Mouse (Mus musculus): ENCODE data around the gene Naa15. TPM values are rescaled to one million over a fixed set of nuclear protein-coding genes. Genes with fewer than 3 reads are reported as not detected.
A peak's percentile ranks its signal among the peaks of the same experiment; 100 is the strongest.

Gene Naa15
- polyA plus RNA-seq, 1 experiment from 2014 or later, result 46.3 TPM

GRCm38 (mm10) chr3:51495646-51496045 is 80.7 kb downstream of the Naa15 start:
- H3K9ac ChIP-seq, result no peak overlapping the region
- no peaks in the 10 kb centered on the region for H3K9me3 ChIP-seq
- H3K4me3 ChIP-seq, result no peak overlapping the region
- peaks cover 16% of the 10 kb centered on the region; the same call in 1 of the 2 replicates for H3K36me3 ChIP-seq
- WGBS, result 92% methylated on average over 9 of the region's 9 CpGs
- H3K4me1 ChIP-seq, result peaks cover 15% of the 10 kb centered on the region
- no peak overlapping the region for H3K4me2 ChIP-seq
- H3K27ac ChIP-seq, result no peak overlapping the region
- ATAC-seq (ENCODE audit: borderline replicate concordance, extremely low read depth, low FRiP score, low TSS enrichment), result no peak
- H3K27me3 ChIP-seq, result no peaks in the 10 kb centered on the region

GRCm38 (mm10) chr3:51497978-51498377 is 83.0 kb downstream of the Naa15 start:
- WGBS, result 87% methylated on average over 1 of the region's 1 CpGs
- no peak overlapping the region for H3K9ac ChIP-seq
- H3K4me1 ChIP-seq, result peaks cover 12% of the 10 kb centered on the region
- no peak overlapping the region for H3K4me3 ChIP-seq
- H3K4me2 ChIP-seq, result no peak overlapping the region
- peaks cover 15% of the 10 kb centered on the region; the same call in 1 of the 2 replicates for H3K36me3 ChIP-seq
- no peaks in the 10 kb centered on the region for H3K9me3 ChIP-seq
- no peaks in the 10 kb centered on the region for H3K27me3 ChIP-seq
- ATAC-seq (ENCODE audit: borderline replicate concordance, extremely low read depth, low FRiP score, low TSS enrichment), result no peak
- H3K27ac ChIP-seq, result no peak overlapping the region

- Histone ChIP-seq H3K9me3 (no peaks in the 10 kb centered on the region), H3K4me2 (no peak overlapping the region), H3K36me3 (peaks cover 8% of the 10 kb centered on the region; the same call in 1 of the 2 replicates), H3K4me3 (no peak overlapping the region), H3K4me1 (peaks cover 5% of the 10 kb centered on the region), H3K27me3 (no peaks in the 10 kb centered on the region), H3K27ac (no peak overlapping the region), H3K9ac (no peak overlapping the region)
- no peak for ATAC-seq (ENCODE audit: borderline replicate concordance, extremely low read depth, low FRiP score, low TSS enrichment)
- 47% methylated on average over 5 of the region's 5 CpGs for WGBS
These were observed 83.7 kb downstream of the Naa15 start for GRCm38 (mm10) chr3:51498659-51499058.

GRCm38 (mm10) chr3:51499876-51500275 is 84.9 kb downstream of the Naa15 start:
- no peak overlapping the region for H3K27ac ChIP-seq
- no peak for ATAC-seq (ENCODE audit: borderline replicate concordance, extremely low read depth, low FRiP score, low TSS enrichment)
- H3K4me3 ChIP-seq, result no peak overlapping the region
- no peak overlapping the region for H3K9ac ChIP-seq
- WGBS, result 84% methylated on average over 4 of the region's 4 CpGs
- H3K9me3 ChIP-seq, result no peaks in the 10 kb centered on the region
- H3K4me2 ChIP-seq, result no peak overlapping the region
- peaks cover 4% of the 10 kb centered on the region; the same call in 1 of the 2 replicates for H3K36me3 ChIP-seq
- no peaks in the 10 kb centered on the region for H3K4me1 ChIP-seq
- H3K27me3 ChIP-seq, result no peaks in the 10 kb centered on the region

- no peak overlapping the region for H3K4me3 ChIP-seq
- WGBS, result 77% methylated on average over 11 of the region's 11 CpGs
- H3K27ac ChIP-seq, result no peak overlapping the region
- no peaks in the 10 kb centered on the region for H3K27me3 ChIP-seq
- no peaks in the 10 kb centered on the region for H3K36me3 ChIP-seq
- no peak overlapping the region for H3K9ac ChIP-seq
- H3K4me2 ChIP-seq, result no peak overlapping the region
- no peak for ATAC-seq (ENCODE audit: borderline replicate concordance, extremely low read depth, low FRiP score, low TSS enrichment)
- H3K4me1 ChIP-seq, result no peaks in the 10 kb centered on the region
- H3K9me3 ChIP-seq, result no peaks in the 10 kb centered on the region
These were observed 89.5 kb downstream of the Naa15 start for GRCm38 (mm10) chr3:51504385-51504952.

DNA sequence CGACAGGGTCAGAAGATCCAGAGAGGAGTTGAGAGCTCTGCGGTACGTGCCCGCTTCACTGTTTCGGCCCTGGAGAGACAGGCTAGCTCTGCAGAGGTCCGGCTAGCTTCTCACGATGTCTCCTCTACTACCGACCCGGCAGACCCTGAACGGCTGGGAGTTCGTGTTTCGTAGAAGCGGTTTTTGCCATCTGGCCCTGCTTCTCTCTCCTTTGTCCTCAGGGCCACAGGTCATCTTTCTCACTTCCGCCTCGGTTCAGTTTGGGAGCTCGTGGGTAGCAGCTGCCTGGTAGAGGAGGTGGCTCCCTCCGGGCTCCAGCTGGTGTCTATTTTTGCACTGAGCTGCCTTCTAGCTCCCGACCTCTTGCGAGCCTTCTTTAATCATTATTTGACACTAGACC is 90.5 kb downstream of the Naa15 start:
- H3K4me1 ChIP-seq, result no peaks in the 10 kb centered on the region
- ATAC-seq (ENCODE audit: borderline replicate concordance, extremely low read depth, low FRiP score, low TSS enrichment), result no peak

GRCm38 (mm10) chr3:51510903-51511302 is 96.0 kb downstream of the Naa15 start:
- Histone ChIP-seq H3K27me3 (no peaks in the 10 kb centered on the region), H3K27ac (no peak overlapping the region), H3K9ac (no peak overlapping the region), H3K4me1 (no peaks in the 10 kb centered on the region), H3K4me2 (peak overlapping the region; percentile 44), H3K36me3 (no peaks in the 10 kb centered on the region), H3K4me3 (peak overlapping the region; percentile 17; the same call in 1 of the 2 replicates), H3K9me3 (no peaks in the 10 kb centered on the region)
- WGBS, result 21% methylated on average over 8 of the region's 8 CpGs
- ATAC-seq (ENCODE audit: borderline replicate concordance, extremely low read depth, low FRiP score, low TSS enrichment), result no peak

More for the DNA sequence above, 90.5 kb downstream of the Naa15 start:
- Histone ChIP-seq H3K27ac (no peak overlapping the region), H3K9me3 (no peaks in the 10 kb centered on the region), H3K4me3 (no peak overlapping the region), H3K4me2 (no peak overlapping the region), H3K27me3 (no peaks in the 10 kb centered on the region), H3K36me3 (no peaks in the 10 kb centered on the region), H3K9ac (no peak overlapping the region)
- 60% methylated on average over 19 of the region's 19 CpGs for WGBS

- 94% methylated on average over 5 of the region's 5 CpGs for WGBS
- no peaks in the 10 kb centered on the region for H3K36me3 ChIP-seq
- H3K27me3 ChIP-seq, result no peaks in the 10 kb centered on the region
- H3K4me3 ChIP-seq, result no peak overlapping the region
- no peak overlapping the region for H3K4me2 ChIP-seq
- no peak overlapping the region for H3K27ac ChIP-seq
- no peaks in the 10 kb centered on the region for H3K9me3 ChIP-seq
- ATAC-seq (ENCODE audit: borderline replicate concordance, extremely low read depth, low FRiP score, low TSS enrichment), result no peak
- no peak overlapping the region for H3K9ac ChIP-seq
- no peaks in the 10 kb centered on the region for H3K4me1 ChIP-seq
These were observed 97.0 kb downstream of the Naa15 start for GRCm38 (mm10) chr3:51511983-51512382.

GRCm38 (mm10) chr3:51517467-51517866 is 102.5 kb downstream of the Naa15 start:
- Histone ChIP-seq H3K36me3 (peaks cover 18% of the 10 kb centered on the region), H3K4me1 (no peaks in the 10 kb centered on the region), H3K4me3 (no peak overlapping the region), H3K4me2 (no peak overlapping the region), H3K27ac (no peak overlapping the region), H3K9ac (no peak overlapping the region), H3K9me3 (no peaks in the 10 kb centered on the region), H3K27me3 (no peaks in the 10 kb centered on the region)
- WGBS, result 83% methylated on average over 4 of the region's 4 CpGs
- ATAC-seq (ENCODE audit: borderline replicate concordance, extremely low read depth, low FRiP score, low TSS enrichment), result no peak

DNA sequence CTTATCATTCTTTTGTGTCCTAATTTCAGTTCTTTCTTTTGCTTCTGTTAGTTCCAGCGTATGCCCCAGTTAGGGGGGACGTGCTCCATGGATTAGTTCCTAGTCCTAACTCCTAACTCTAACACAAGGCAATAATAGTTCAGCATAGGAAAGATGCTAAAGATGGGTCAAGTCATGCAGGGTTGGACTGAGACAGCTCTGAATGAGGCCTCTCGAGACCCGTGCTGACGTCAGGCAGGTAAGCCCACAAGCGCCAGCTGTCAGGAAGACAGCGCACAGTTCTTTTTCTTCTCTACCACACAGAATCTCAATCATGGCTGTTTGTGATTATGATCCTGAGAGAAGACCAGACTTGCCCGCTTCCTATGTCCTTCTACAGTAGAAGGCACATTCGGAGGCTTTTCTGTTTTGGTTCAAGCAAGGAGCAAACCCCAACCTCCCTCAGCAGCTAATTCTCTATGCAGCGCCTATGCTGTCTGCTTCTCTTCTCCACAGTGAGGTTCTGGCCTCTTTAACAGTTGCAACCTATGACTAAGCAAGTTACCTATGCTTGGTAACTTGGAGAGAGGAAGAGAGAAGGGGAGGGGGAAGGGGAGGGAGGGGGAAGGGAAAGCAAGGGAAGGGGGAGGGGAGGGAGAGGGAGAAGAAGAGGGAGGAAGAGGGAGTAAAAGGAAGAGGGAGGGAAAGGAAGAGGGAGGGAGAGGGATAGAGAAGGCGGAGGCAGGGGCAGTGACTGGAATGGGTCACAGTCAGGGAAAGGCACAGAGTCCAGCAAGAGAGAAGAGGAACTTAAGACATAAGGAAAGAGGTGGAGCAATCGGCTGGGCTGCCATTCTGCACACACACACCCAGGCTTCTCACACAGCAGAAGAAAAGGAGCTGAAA is 103.2 kb downstream of the Naa15 start:
- H3K27ac ChIP-seq, result no peak overlapping the region
- H3K36me3 ChIP-seq, result peaks cover 24% of the 10 kb centered on the region
- H3K4me2 ChIP-seq, result no peak overlapping the region
- no peak overlapping the region for H3K4me3 ChIP-seq
- no peak for ATAC-seq (ENCODE audit: borderline replicate concordance, extremely low read depth, low FRiP score, low TSS enrichment)
- H3K27me3 ChIP-seq, result no peaks in the 10 kb centered on the region
- H3K9ac ChIP-seq, result no peak overlapping the region
- no peaks in the 10 kb centered on the region for H3K4me1 ChIP-seq
- H3K9me3 ChIP-seq, result no peaks in the 10 kb centered on the region
- 76% methylated on average over 12 of the region's 12 CpGs for WGBS

DNA sequence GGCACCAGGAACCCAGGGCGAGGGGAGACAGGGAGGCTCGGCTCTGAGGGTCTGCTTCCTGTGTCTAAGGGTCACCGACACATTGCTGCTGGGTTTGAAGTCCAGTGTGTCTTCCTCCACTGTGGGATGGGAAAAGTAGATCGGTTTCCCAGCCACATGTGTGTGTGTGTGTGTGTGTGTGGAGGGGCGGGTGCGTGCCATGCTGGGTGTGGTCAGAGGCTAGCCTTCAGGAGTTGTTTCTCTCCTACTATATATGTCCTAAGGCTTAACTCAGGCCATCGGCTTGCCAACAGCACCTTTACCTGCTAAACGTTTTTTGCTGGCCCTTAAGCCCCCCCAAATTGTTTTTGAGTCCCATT is 103.8 kb downstream of the Naa15 start:
- Histone ChIP-seq H3K36me3 (peaks cover 30% of the 10 kb centered on the region), H3K4me3 (no peak overlapping the region), H3K4me1 (no peaks in the 10 kb centered on the region), H3K27me3 (no peaks in the 10 kb centered on the region), H3K27ac (no peak overlapping the region), H3K4me2 (no peak overlapping the region), H3K9ac (no peak overlapping the region), H3K9me3 (no peaks in the 10 kb centered on the region)
- WGBS, result 58% methylated on average over 8 of the region's 8 CpGs
- ATAC-seq (ENCODE audit: borderline replicate concordance, extremely low read depth, low FRiP score, low TSS enrichment), result no peak

GRCm38 (mm10) chr3:51521262-51521661 is 106.3 kb downstream of the Naa15 start:
- Histone ChIP-seq H3K27me3 (no peaks in the 10 kb centered on the region), H3K4me2 (no peak overlapping the region), H3K9ac (no peak overlapping the region), H3K9me3 (no peaks in the 10 kb centered on the region), H3K36me3 (peaks cover 51% of the 10 kb centered on the region), H3K27ac (no peak overlapping the region), H3K4me1 (no peaks in the 10 kb centered on the region), H3K4me3 (no peak overlapping the region)
- ATAC-seq (ENCODE audit: borderline replicate concordance, extremely low read depth, low FRiP score, low TSS enrichment), result 0 out of 2 replicates have a peak, but pooled peaks have one; percentile 11
- 78% methylated on average over 14 of the region's 14 CpGs for WGBS
